Mouse (Mus musculus): Measurements from ENCODE around the gene Celsr2. TPM values are rescaled to one million over a fixed set of nuclear protein-coding genes. Genes with fewer than 3 reads are reported as not detected.

The Celsr2 gene
- total and polyA plus RNA-seq, 2 experiments from 2014 or later = 1.2 to 5.5 TPM

GRCm38 (mm10) chr3:108364270-108364995, 50.9 kb downstream of the Celsr2 start, which contains the start of gene Mybphl:
Gene Mybphl, plus strand, starts transcription at chr3:108364911.
- Histone ChIP-seq H3K27ac (ENCODE audit: low read depth) (peak within 1 kb of the TSS; percentile 60), H3K4me3 (ENCODE audit: low read depth, low read length) (peak within 1 kb of the TSS; percentile 5; the same call in 1 of the 2 replicates), H3K9me3 (replicated peaks; ENCODE audit: control insufficient read depth, low read length) (no peaks in the 10 kb centered on the region), H3K36me3 (replicated peaks; ENCODE audit: control insufficient read depth, insufficient read depth, low read length) (no peaks in the 10 kb centered on the region), H3K9ac (replicated peaks; ENCODE audit: low read depth, low read length) (no peak within 1 kb of the TSS), H3K4me1 (ENCODE audit: control insufficient read depth, insufficient read depth) (peaks cover 15% of the 10 kb centered on the region; the same call in 1 of the 2 replicates), H3K27me3 (ENCODE audit: control insufficient read depth, insufficient read depth, low read length) (no peaks in the 10 kb centered on the region), H3K4me2 (ENCODE audit: low read depth, low read length) (no peak within 1 kb of the TSS)
- peak; percentile 74 for DNase-seq (ENCODE audit: low spot score)
- WGBS = 31% methylated on average over 9 of the region's 9 CpGs
- no peak for TF ChIP-seq CTCF (IDR thresholded peaks at IDR 0.05; ENCODE audit: low read depth)
- no peak for TF ChIP-seq EP300 (IDR thresholded peaks at IDR 0.05; ENCODE audit: low read depth)
- peak; percentile 63 for ATAC-seq (ENCODE audit: insufficient read depth, low read depth)

DNA sequence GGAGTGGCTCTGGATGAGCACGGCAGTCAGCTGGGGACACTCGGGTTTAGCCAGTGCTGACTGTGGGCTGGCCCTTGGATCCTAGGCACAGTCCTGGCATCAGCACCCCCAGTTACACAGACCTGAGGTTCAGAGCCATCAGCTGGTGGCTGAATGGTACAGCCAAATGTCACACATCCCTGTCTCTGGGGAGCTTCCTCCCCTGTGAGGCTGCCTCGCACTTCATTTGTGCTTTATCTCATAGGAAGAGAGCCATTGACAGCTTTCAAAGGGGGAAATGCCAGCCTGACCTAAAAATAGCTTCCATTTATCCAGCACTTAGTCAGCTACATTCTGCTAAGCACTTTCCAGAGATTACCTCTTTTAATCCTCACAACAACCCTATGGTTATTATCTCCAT, 51.7 kb downstream of the Celsr2 start:
- 18% methylated on average over 3 of the region's 3 CpGs for WGBS
- no peaks in the 10 kb centered on the region for H3K9me3 ChIP-seq (replicated peaks; ENCODE audit: control insufficient read depth, low read length)
- no peak overlapping the region for H3K4me3 ChIP-seq (ENCODE audit: low read depth, low read length)
- TF ChIP-seq CTCF (IDR thresholded peaks at IDR 0.05; ENCODE audit: low read depth) (no peak), EP300 (IDR thresholded peaks at IDR 0.05; ENCODE audit: low read depth) (no peak)
- peaks cover 15% of the 10 kb centered on the region; the same call in 1 of the 2 replicates for H3K4me1 ChIP-seq (ENCODE audit: control insufficient read depth, insufficient read depth)
- no peaks in the 10 kb centered on the region for H3K27me3 ChIP-seq (ENCODE audit: control insufficient read depth, insufficient read depth, low read length)
- no peaks in the 10 kb centered on the region for H3K36me3 ChIP-seq (replicated peaks; ENCODE audit: control insufficient read depth, insufficient read depth, low read length)
- H3K4me2 ChIP-seq (ENCODE audit: low read depth, low read length) = no peak overlapping the region
- peak overlapping the region; percentile 60; the same call in 1 of the 2 replicates for H3K27ac ChIP-seq (ENCODE audit: low read depth)
- no peak overlapping the region for H3K9ac ChIP-seq (replicated peaks; ENCODE audit: low read depth, low read length)
- peak; percentile 82 for DNase-seq (ENCODE audit: low spot score)
- ATAC-seq (ENCODE audit: insufficient read depth, low read depth) = peak; percentile 57

- H3K36me3 ChIP-seq (replicated peaks; ENCODE audit: control insufficient read depth, insufficient read depth, low read length) = peaks cover 23% of the 10 kb centered on the region
- no peaks in the 10 kb centered on the region for H3K9me3 ChIP-seq (replicated peaks; ENCODE audit: control insufficient read depth, low read length)
- H3K4me2 ChIP-seq (ENCODE audit: low read depth, low read length) = no peak overlapping the region
- DNase-seq (ENCODE audit: low spot score) (no peak), ATAC-seq (ENCODE audit: insufficient read depth, low read depth) (no peak)
- H3K4me1 ChIP-seq (ENCODE audit: control insufficient read depth, insufficient read depth) = peaks cover 15% of the 10 kb centered on the region; the same call in 1 of the 2 replicates
- no peak overlapping the region for H3K9ac ChIP-seq (replicated peaks; ENCODE audit: low read depth, low read length)
- H3K4me3 ChIP-seq (ENCODE audit: low read depth, low read length) = no peak overlapping the region
- H3K27me3 ChIP-seq (ENCODE audit: control insufficient read depth, insufficient read depth, low read length) = no peaks in the 10 kb centered on the region
- WGBS = 28% methylated on average over 7 of the region's 7 CpGs
- H3K27ac ChIP-seq (ENCODE audit: low read depth) = no peak overlapping the region
- no peak for TF ChIP-seq EP300 (IDR thresholded peaks at IDR 0.05; ENCODE audit: low read depth)
- TF ChIP-seq CTCF (IDR thresholded peaks at IDR 0.05; ENCODE audit: low read depth) = no peak
These were observed 54.5 kb downstream of the Celsr2 start for GRCm38 (mm10) chr3:108360894-108361293.

- no peak overlapping the region for H3K4me2 ChIP-seq (ENCODE audit: low read depth, low read length)
- no peak overlapping the region for H3K27ac ChIP-seq (ENCODE audit: low read depth)
- no peak overlapping the region for H3K4me3 ChIP-seq (ENCODE audit: low read depth, low read length)
- no peak for DNase-seq (ENCODE audit: low spot score)
- H3K9me3 ChIP-seq (replicated peaks; ENCODE audit: control insufficient read depth, low read length) = no peaks in the 10 kb centered on the region
- ATAC-seq (ENCODE audit: insufficient read depth, low read depth) = no peak
- H3K27me3 ChIP-seq (ENCODE audit: control insufficient read depth, insufficient read depth, low read length) = no peaks in the 10 kb centered on the region
- H3K36me3 ChIP-seq (replicated peaks; ENCODE audit: control insufficient read depth, insufficient read depth, low read length) = peaks cover 44% of the 10 kb centered on the region
- H3K9ac ChIP-seq (replicated peaks; ENCODE audit: low read depth, low read length) = no peak overlapping the region
- H3K4me1 ChIP-seq (ENCODE audit: control insufficient read depth, insufficient read depth) = 0 out of 2 replicates have a peak, but pooled peaks cover 6% of the 10 kb centered on the region
- TF ChIP-seq EP300 (IDR thresholded peaks at IDR 0.05; ENCODE audit: low read depth) = no peak
- no peak for TF ChIP-seq CTCF (IDR thresholded peaks at IDR 0.05; ENCODE audit: low read depth)
- 81% methylated on average over 6 of the region's 6 CpGs for WGBS
These were observed 56.9 kb downstream of the Celsr2 start for GRCm38 (mm10) chr3:108358445-108358844.

DNA sequence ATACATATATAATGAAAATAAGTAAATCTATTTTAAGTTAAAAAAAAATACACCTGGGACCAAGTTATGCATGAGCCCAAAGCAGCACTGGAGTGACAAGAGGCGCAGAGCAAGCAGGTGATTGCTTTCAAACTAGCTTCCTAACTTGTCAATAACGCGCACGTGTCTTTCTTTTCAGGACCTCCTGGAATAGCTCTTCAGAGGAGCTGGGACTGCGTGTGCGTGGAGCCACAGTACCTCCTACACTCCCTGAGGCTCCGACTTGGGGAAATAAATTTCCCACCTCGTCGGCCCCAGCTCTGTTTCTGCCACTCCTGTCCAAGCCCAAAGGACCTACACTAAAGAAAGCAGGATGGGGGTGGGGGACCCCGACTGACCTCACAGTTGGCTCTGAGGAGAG, 58.3 kb downstream of the Celsr2 start:
- Histone ChIP-seq H3K4me1 (ENCODE audit: control insufficient read depth, insufficient read depth) (0 out of 2 replicates have a peak, but pooled peaks cover 4% of the 10 kb centered on the region), H3K27me3 (ENCODE audit: control insufficient read depth, insufficient read depth, low read length) (no peaks in the 10 kb centered on the region), H3K4me2 (ENCODE audit: low read depth, low read length) (no peak overlapping the region), H3K36me3 (replicated peaks; ENCODE audit: control insufficient read depth, insufficient read depth, low read length) (peaks cover 52% of the 10 kb centered on the region), H3K9ac (replicated peaks; ENCODE audit: low read depth, low read length) (no peak overlapping the region), H3K9me3 (replicated peaks; ENCODE audit: control insufficient read depth, low read length) (no peaks in the 10 kb centered on the region), H3K27ac (ENCODE audit: low read depth) (no peak overlapping the region), H3K4me3 (ENCODE audit: low read depth, low read length) (no peak overlapping the region)
- TF ChIP-seq CTCF (IDR thresholded peaks at IDR 0.05; ENCODE audit: low read depth) (no peak), EP300 (IDR thresholded peaks at IDR 0.05; ENCODE audit: low read depth) (no peak)
- DNase-seq (ENCODE audit: low spot score) = no peak
- no peak for ATAC-seq (ENCODE audit: insufficient read depth, low read depth)
- WGBS = 93% methylated on average over 10 of the region's 10 CpGs

Data from heart, postnatal 0 days (tissue).